Mouse (Mus musculus) liver, embryonic 13.5 days (tissue): ENCODE results near the gene Fancm. TPM values are rescaled to one million over a fixed set of nuclear protein-coding genes. Genes with fewer than 3 reads are reported as not detected.
A peak's percentile ranks its signal among the peaks of the same experiment; 100 is the strongest.
"Not testable (repeated sequence)": the region's sequence is repeated elsewhere in the genome, so short reads cannot be mapped to it uniquely, and the experiment has no call there.

ENCODE experiments used
- ATAC-seq: fragments of 200-750 bp; cut with Nextera tagmentation; 2 replicates; pipeline ENCODE4 v1.8.0; 2017; ENCODE audit warnings: low read depth, mild to moderate bottlenecking, moderate number of reproducible peaks, moderate library complexity
- DNase-seq: peaks from one replicate; pipeline ENCODE4 v3.0.0; 2022
- H3K27ac ChIP-seq: fragments of 300-500 bp; sonication (generic); 2 replicates; pipeline ENCODE4 v1.5.1; 2015; ENCODE audit warnings: moderate library complexity, mild to moderate bottlenecking, inconsistent platforms
- H3K27me3 ChIP-seq: fragments of 300-500 bp; sonication (generic); 2 replicates; pipeline ENCODE4 v1.6.1; 2015; ENCODE audit warnings: mild to moderate bottlenecking, inconsistent platforms
- H3K36me3 ChIP-seq: fragments of 300-500 bp; sonication (generic); 2 replicates; pipeline ENCODE4 v1.6.1; 2015; ENCODE audit warnings: mild to moderate bottlenecking, inconsistent platforms
- H3K4me1 ChIP-seq: fragments of 300-500 bp; sonication (generic); replicated peaks from 2 replicates; pipeline ENCODE4 v1.6.1; 2015; ENCODE audit warnings: inconsistent platforms
- H3K4me2 ChIP-seq: fragments of 300-500 bp; sonication (generic); 2 replicates; pipeline ENCODE4 v1.6.1; 2015; ENCODE audit warnings: inconsistent platforms, mild to moderate bottlenecking, moderate library complexity
- H3K4me3 ChIP-seq: fragments of 300-500 bp; sonication (generic); replicated peaks from 2 replicates; pipeline ENCODE4 v1.5.1; 2015; ENCODE audit warnings: mild to moderate bottlenecking, inconsistent platforms
- H3K9ac ChIP-seq: fragments of 300-500 bp; sonication (generic); 2 replicates; pipeline ENCODE4 v1.6.1; 2015; ENCODE audit warnings: mild to moderate bottlenecking, inconsistent platforms
- H3K9me3 ChIP-seq: fragments of 300-500 bp; sonication (generic); replicated peaks from 2 replicates; pipeline ENCODE4 v1.6.1; 2016; ENCODE audit warnings: inconsistent platforms
- whole genome bisulfite sequencing: fragments of 180-500 bp; shearing (Covaris S2); methylation state at CpG from one replicate; pipeline ENCODE4 v1.1.7; 2015; ENCODE audit not compliant: insufficient replicate concordance; 5-methylcytosine and 5-hydroxymethylcytosine counted together
- polyA plus RNA-seq: library from polyadenylated mRNA; unstranded; fragments of >200 nt; fragmentation: Nextera tagmentation; extraction: Ambion mirVana; gene quantifications from 2 replicates; pipeline ENCODE4 v1.2.1, GENCODE M21; 2015

Fancm gene
- polyA plus RNA-seq, 1 experiment from 2014 or later = 6.3 TPM

DNA sequence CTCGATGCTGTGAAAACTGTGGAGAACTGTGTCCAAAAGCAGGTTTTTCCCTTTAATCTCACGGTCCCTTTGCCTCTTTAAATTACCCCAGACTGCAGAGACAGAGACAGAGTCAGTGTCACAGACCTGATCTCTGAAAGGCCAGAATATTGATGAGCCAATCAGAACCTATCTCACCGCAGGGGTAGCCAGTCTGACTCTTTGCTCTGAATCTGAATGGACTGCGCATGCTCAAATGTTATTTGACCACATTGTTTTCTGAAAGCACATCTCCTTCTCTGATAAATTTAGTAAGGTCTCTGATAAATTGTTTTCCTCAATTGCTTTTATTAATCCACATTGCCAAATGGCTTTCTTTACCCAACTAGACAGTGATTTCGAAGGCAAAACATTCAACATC, 44.0 kb downstream of the Fancm start:
- no peak for DNase-seq
- no peaks in the 10 kb centered on the region for H3K27me3 ChIP-seq
- no peaks in the 10 kb centered on the region for H3K4me1 ChIP-seq
- H3K27ac ChIP-seq = no peak overlapping the region
- ATAC-seq = no peak
- WGBS = 85% methylated on average over 5 of the region's 5 CpGs
- no peak overlapping the region for H3K4me2 ChIP-seq
- H3K4me3 ChIP-seq = no peak overlapping the region
- H3K36me3 ChIP-seq = peaks cover 78% of the 10 kb centered on the region
- no peak overlapping the region for H3K9ac ChIP-seq
- H3K9me3 ChIP-seq = no peaks in the 10 kb centered on the region

DNA sequence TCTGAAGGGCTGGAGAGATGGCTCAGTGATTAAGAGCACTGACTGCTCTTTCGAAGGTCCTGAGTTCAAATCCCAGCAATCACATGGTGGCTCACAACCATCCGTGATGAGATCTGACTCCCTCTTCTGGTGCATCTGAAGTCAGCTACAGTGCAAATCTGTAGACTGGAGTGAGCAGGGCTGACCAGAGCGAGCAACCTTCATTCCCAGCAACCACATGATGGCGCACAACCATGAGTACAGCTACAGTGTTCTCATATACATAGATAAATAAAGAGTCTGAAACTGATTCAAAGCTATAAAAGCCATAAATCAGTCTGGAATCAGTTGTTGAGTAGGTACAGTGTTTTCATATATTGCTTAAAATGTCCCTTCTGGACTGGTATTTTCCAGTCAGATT, 60.7 kb downstream of the Fancm start:
- H3K4me1 ChIP-seq, DNase-seq, H3K9me3 ChIP-seq, ATAC-seq, H3K4me3 ChIP-seq, H3K27me3 ChIP-seq, H3K9ac ChIP-seq, H3K4me2 ChIP-seq, H3K27ac ChIP-seq: not testable (repeated sequence)
- WGBS = 92% methylated on average over 4 of the region's 4 CpGs
- H3K36me3 ChIP-seq = peaks cover 71% of the 10 kb centered on the region

DNA sequence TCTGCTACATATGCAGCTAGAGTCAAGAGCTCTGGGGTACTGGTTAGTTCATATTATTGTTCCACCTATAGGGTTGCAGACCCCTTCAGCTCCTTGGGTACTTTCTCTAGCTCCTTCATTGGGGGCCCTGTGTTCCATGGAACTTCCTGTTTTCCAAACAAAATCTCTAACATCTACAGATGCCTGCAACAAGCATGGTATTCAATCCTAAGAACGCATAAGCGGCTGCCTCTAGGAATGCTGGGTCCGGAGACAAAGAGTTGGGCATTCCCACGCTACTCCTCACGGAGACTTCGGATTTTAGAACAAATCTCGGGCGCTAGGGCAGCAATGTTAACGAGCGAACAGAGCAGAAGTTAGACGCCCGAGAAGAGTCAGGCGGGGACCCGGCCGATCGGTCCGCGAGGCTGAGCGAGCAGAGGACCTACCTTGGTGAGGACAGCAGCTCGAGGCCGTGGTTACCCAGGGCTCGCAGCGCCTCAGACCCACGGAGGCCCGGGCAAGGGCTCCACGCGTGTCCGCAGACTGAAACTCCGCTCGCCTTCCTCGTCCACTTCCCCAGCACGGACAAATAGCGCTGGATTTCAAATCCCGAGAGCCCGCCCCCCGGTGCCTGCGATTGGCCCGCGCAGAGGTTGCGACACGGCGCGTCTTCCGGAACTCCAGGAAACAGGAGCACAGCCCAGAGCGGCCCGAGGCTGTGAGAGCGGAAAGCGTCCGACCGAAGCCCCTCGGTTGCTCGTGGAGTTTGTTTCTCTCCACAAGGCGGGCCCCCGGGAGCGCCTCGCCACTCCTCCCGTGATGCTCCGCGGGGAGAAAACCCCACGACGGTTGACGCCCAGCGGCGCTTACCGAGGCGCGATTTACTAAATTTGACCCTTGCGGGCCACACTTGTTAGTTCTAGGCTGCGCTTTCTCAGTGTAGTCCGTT, 96.9 kb downstream of the Fancm start, which contains the start of gene Mis18bp1:
TSS of gene Mis18bp1 (minus strand) at position 584 of the 931 bp plus-strand sequence.
- H3K9ac ChIP-seq = peak within 1 kb of the TSS; percentile 90
- H3K4me3 ChIP-seq = peak within 1 kb of the TSS; percentile 94
- no peaks in the 10 kb centered on the region for H3K27me3 ChIP-seq
- DNase-seq (peak; percentile 92), ATAC-seq (peak; percentile 97)
- peak within 1 kb of the TSS; percentile 83 for H3K4me2 ChIP-seq
- H3K9me3 ChIP-seq = no peaks in the 10 kb centered on the region
- H3K27ac ChIP-seq = peak within 1 kb of the TSS; percentile 97
- under 1% methylated on average over 70 of the region's 70 CpGs for WGBS
- H3K4me1 ChIP-seq = peaks cover 32% of the 10 kb centered on the region
- no peaks in the 10 kb centered on the region for H3K36me3 ChIP-seq

DNA sequence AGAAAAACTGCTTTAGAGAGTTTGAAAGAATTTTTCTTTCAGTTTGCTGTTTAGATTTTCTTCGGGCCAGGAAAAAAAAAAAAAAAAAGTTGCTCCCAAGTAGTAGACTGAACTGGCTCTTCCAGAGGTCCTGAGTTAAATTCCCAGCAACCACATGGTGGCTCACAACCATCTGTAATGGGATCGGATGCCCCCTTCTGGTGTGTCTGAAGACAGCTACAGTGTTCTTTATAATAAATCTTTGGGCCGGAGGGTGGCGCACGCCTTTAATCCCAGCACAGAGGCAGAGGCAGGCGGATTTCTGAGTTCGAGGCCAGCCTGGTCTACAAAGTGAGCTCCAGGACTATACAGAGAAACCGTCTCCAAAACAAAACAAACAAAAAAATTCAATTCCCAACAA, 97.6 kb downstream of the Fancm start:
- H3K4me3 ChIP-seq = peak overlapping the region; percentile 94
- H3K4me1 ChIP-seq = peaks cover 32% of the 10 kb centered on the region
- H3K9me3 ChIP-seq, H3K27me3 ChIP-seq, H3K36me3 ChIP-seq: not testable (repeated sequence)
- H3K4me2 ChIP-seq = peak overlapping the region; percentile 83
- peak overlapping the region; percentile 90 for H3K9ac ChIP-seq
- H3K27ac ChIP-seq = peak overlapping the region; percentile 97
- peak; percentile 59 for DNase-seq
- 18% methylated on average over 8 of the region's 8 CpGs for WGBS
- ATAC-seq = peak; percentile 40

DNA sequence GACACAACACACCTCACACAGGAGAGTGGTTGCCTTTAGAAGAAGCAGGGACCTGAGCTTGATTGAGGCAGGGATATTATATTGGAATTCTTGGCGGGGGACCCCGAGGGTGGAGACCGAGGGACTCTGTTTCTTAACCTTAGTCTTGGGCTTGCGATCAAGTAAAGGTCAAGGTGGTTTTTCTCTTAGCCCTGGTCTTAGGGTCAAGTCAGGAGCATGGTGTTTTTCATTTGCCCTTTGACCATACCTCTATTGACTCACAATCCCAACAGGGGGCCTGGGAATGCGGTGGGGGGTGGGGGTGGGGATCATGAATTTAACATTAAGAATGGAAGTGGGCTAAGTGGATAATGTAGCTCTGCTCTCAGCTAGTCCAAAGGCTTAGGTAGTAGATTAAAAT, 98.3 kb downstream of the Fancm start:
- Histone ChIP-seq H3K4me2 (peak overlapping the region; percentile 83), H3K4me3 (peak overlapping the region; percentile 94), H3K27ac (peak overlapping the region; percentile 97), H3K4me1 (peaks cover 30% of the 10 kb centered on the region), H3K27me3 (no peaks in the 10 kb centered on the region), H3K36me3 (no peaks in the 10 kb centered on the region), H3K9me3 (no peaks in the 10 kb centered on the region), H3K9ac (peak overlapping the region; percentile 90; the same call in 1 of the 2 replicates)
- ATAC-seq (no peak), DNase-seq (no peak)
- WGBS = 87% methylated on average over 5 of the region's 5 CpGs

Other genes starting within 250 kb of the Fancm start
- 0.71 and 1.0 TPM in 2 replicates for gene Gm527, start 157.7 kb upstream of the Fancm start, polyA plus RNA-seq
- 3.6 and 4.0 TPM in 2 replicates for gene Klhl28, start 110.1 kb upstream of the Fancm start, polyA plus RNA-seq
- gene Togaram1, start 109.8 kb upstream of the Fancm start, polyA plus RNA-seq = 6.5 and 10.5 TPM in 2 replicates
- 17.6 and 21.8 TPM in 2 replicates for gene Prpf39, start 39.3 kb upstream of the Fancm start, polyA plus RNA-seq
- gene Fkbp3, start 1.6 kb upstream of the Fancm start, polyA plus RNA-seq = 211 and 250 TPM in 2 replicates
- gene Mis18bp1, start 97.0 kb downstream of the Fancm start, polyA plus RNA-seq = 44.2 and 54.3 TPM in 2 replicates
- not detected in 2 replicates for gene Wdr20rt, start 149.9 kb downstream of the Fancm start, polyA plus RNA-seq